Comparison of ENCODE assay signal across 11 mouse cellular contexts in genomic region chr4:139146760-139147159, GRCm38 (mm10). TPM values are rescaled to one million over a fixed set of nuclear protein-coding genes. Genes with fewer than 3 reads are reported as not detected.
DNase-seq lines count a peak whose midpoint lies in the region; ATAC-seq and TF ChIP-seq lines count a peak whose summit lies in the region.
"Had no signal": no experiment of that assay in that cellular context is flagged by ENCODE, and none has a peak within 500 bp of the region (broad histone marks: within the 10 kb centered on the region; RNA-seq: fewer than 3 reads in every experiment).

No protein-coding gene starts in this region.

- TF ChIP-seq EP300 in heart, postnatal 0 days (IDR thresholded peaks at IDR 0.05; ENCODE audit: low read depth) = no peak

- H3K27ac ChIP-seq in heart, postnatal 0 days (ENCODE audit: low read depth) = 0 out of 2 replicates have a peak overlapping the region, but pooled peaks have one; percentile 3
- H3K27ac ChIP-seq: neural tube, embryonic 12.5 days had no signal

- H3K9me3 ChIP-seq in heart, postnatal 0 days (replicated peaks; ENCODE audit: control insufficient read depth, low read length) = peaks cover 15% of the 10 kb centered on the region

- no peaks in the 10 kb centered on the region for H3K27me3 ChIP-seq in heart, postnatal 0 days (ENCODE audit: control insufficient read depth, insufficient read depth, low read length)
- H3K27me3 ChIP-seq: neural tube, embryonic 12.5 days had no signal

- no peak overlapping the region for H3K4me2 ChIP-seq in heart, postnatal 0 days (ENCODE audit: low read depth, low read length)
- H3K4me2 ChIP-seq: liver, embryonic 11.5 days; neural tube, embryonic 12.5 days had no signal

- no peak overlapping the region for H3K4me3 ChIP-seq in heart, postnatal 0 days (ENCODE audit: low read depth, low read length)
- H3K4me3 ChIP-seq: megakaryocyte, embryonic 14.5 days; neural tube, embryonic 12.5 days had no signal

- TF ChIP-seq CTCF in heart, postnatal 0 days (IDR thresholded peaks at IDR 0.05; ENCODE audit: low read depth) = no peak

- H3K4me1 ChIP-seq in heart, postnatal 0 days (ENCODE audit: control insufficient read depth, insufficient read depth) = no peaks in the 10 kb centered on the region
- H3K4me1 ChIP-seq: neural tube, embryonic 12.5 days had no signal

- no peak for DNase-seq in frontal cortex, postnatal 14 days (ENCODE audit: low spot score in 2 of 2)
- DNase-seq in urinary bladder, postnatal 14 days (ENCODE audit: low spot score) = peak; percentile 50
- DNase-seq in urinary bladder, adult 2 months (ENCODE audit: low spot score) = no peak
- peak; percentile 68 for DNase-seq in heart, postnatal 0 days (ENCODE audit: low spot score)
- peak; percentile 21 for DNase-seq in telencephalon, adult 2 months (ENCODE audit: low read depth, low spot score)
- no peak for DNase-seq in kidney, adult 8-10 months

- 51% methylated on average over 5 of the region's 5 CpGs for WGBS in heart, postnatal 0 days

- no peak overlapping the region for H3K9ac ChIP-seq in heart, postnatal 0 days (replicated peaks; ENCODE audit: low read depth, low read length)
- H3K9ac ChIP-seq: neural tube, embryonic 12.5 days had no signal

- H3K36me3 ChIP-seq in heart, postnatal 0 days (replicated peaks; ENCODE audit: control insufficient read depth, insufficient read depth, low read length) = no peaks in the 10 kb centered on the region
- H3K36me3 ChIP-seq: neural tube, embryonic 12.5 days had no signal

- ATAC-seq in frontal cortex, adult (ENCODE audit: low TSS enrichment) = peak; percentile 74; the same call in 1 of the 2 replicates
- peak; percentile 86 for ATAC-seq in heart, postnatal 0 days (ENCODE audit: insufficient read depth, low read depth)
- no peak for ATAC-seq in inflammation-experienced regulatory T-cells, adult 6 months

RNA-seq across cellular contexts. Expression of gene Minos1, which starts 15.8 kb away (rescaled TPM):
- polyA plus RNA-seq in urinary bladder, adult 2 months (2012; rRNA removed) = 174 and 186 TPM in 2 replicates
- 29.2 and 33.2 TPM in 2 replicates for total RNA-seq in heart, postnatal 0 days (2014; rRNA removed; ENCODE audit: low replicate concordance)
- 1,270 and 1,334 TPM in 2 replicates for polyA plus RNA-seq in heart, postnatal 0 days (2015; fragmentation: Nextera tagmentation; extraction: Ambion mirVana)
- 100 to 1,000 TPM; 341 to 392 (median 352) TPM for polyA plus RNA-seq in inflammation-experienced regulatory T-cells, adult 6 months (2017; shearing (Covaris generic))

RNA-seq across cellular contexts. Expression of gene Capzb, which starts 45.9 kb away (rescaled TPM):
- polyA plus RNA-seq in urinary bladder, adult 2 months (2012; rRNA removed) = 297 and 375 TPM in 2 replicates
- total RNA-seq in heart, postnatal 0 days (2014; rRNA removed; ENCODE audit: low replicate concordance) = 131 and 177 TPM in 2 replicates
- polyA plus RNA-seq in heart, postnatal 0 days (2015; fragmentation: Nextera tagmentation; extraction: Ambion mirVana) = 355 and 363 TPM in 2 replicates
- polyA plus RNA-seq in inflammation-experienced regulatory T-cells, adult 6 months (2017; shearing (Covaris generic)) = 100 to 1,000 TPM; 536 to 831 (median 607) TPM

RNA-seq across cellular contexts. Expression of gene Nbl1, which starts 54.0 kb away (rescaled TPM):
- polyA plus RNA-seq in urinary bladder, adult 2 months (2012; rRNA removed) = 323 and 360 TPM in 2 replicates
- total RNA-seq in heart, postnatal 0 days (2014; rRNA removed; ENCODE audit: low replicate concordance) = 33.2 and 55.8 TPM in 2 replicates
- polyA plus RNA-seq in heart, postnatal 0 days (2015; fragmentation: Nextera tagmentation; extraction: Ambion mirVana) = 14.2 and 16.8 TPM in 2 replicates
- polyA plus RNA-seq in inflammation-experienced regulatory T-cells, adult 6 months (2017; shearing (Covaris generic)) = under 1 TPM in 2 of 3 experiments, not detected in 1; 0.60 to 0.82 TPM

Comparison
In these comparisons a context has a peak if more than half of its experiments do, and no peak if none do; other contexts are left out.
1. DNase-seq: peak in urinary bladder, postnatal 14 days (single experiment), heart, postnatal 0 days (single experiment) and telencephalon, adult 2 months (single experiment); none in frontal cortex, postnatal 14 days (0 of 2), urinary bladder, adult 2 months (single experiment) and kidney, adult 8-10 months (0 of 2).
2. RNA of gene Nbl1, which starts 54.0 kb away (polyA plus RNA-seq): 323 to 360 TPM in urinary bladder, adult 2 months; 14.2 to 16.8 TPM in heart, postnatal 0 days and 0.60 to 0.82 TPM in inflammation-experienced regulatory T-cells, adult 6 months; every median in the first group is over 10 times any median in the second.